Mouse (Mus musculus): ENCODE measurements around the gene Runx1. TPM values are rescaled to one million over a fixed set of nuclear protein-coding genes. Genes with fewer than 3 reads are reported as not detected.

The Runx1 gene
- total RNA-seq, 2 experiments from 2014 or later = 2.0 to 2.1 TPM

DNA sequence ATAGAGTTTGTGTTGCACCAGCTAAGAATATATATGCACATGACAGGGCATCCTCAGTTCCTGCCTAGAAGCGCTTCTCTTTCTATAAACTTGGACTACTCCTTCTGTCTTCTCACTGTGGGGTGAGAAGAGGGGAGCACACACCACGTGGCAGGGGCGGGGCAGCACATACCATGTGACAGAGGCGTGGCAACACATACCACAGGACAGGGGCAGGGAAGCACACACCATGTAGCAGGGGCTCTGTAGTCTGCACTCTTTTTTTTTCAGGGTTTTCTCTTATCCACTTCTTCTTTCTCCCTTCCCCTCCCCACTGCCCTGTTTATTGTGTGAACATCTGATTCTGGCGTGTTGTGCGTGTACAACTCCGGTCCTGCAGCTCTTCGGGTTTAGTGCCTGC lies 186.9 kb downstream of the Runx1 start:
- DNase-seq (ENCODE audit: low spot score) = no peak
- intact Hi-C loops (cut with DNase I) = no loop called here

DNA sequence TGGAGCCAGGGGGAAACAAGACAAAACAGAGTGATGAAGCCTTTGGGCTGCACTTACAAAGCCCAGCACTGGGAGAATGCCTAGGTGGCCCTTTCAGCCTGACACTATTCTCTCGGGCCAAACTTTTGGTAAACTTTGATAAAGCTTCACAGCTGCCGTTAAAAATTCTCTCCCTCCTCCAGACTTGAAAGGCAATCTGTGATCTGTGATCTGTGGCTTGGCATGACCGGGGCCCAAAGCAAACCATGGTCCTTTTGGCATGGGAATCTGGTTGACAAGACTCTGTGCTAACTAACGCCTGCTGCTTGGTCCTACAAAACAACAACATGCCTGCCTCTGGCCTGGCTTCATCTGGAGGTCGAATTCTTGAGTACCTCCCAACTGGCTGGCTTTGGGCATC lies 188.9 kb downstream of the Runx1 start:
- no peak for DNase-seq (ENCODE audit: low spot score)
- intact Hi-C loops (cut with DNase I) = no loop called here

DNA sequence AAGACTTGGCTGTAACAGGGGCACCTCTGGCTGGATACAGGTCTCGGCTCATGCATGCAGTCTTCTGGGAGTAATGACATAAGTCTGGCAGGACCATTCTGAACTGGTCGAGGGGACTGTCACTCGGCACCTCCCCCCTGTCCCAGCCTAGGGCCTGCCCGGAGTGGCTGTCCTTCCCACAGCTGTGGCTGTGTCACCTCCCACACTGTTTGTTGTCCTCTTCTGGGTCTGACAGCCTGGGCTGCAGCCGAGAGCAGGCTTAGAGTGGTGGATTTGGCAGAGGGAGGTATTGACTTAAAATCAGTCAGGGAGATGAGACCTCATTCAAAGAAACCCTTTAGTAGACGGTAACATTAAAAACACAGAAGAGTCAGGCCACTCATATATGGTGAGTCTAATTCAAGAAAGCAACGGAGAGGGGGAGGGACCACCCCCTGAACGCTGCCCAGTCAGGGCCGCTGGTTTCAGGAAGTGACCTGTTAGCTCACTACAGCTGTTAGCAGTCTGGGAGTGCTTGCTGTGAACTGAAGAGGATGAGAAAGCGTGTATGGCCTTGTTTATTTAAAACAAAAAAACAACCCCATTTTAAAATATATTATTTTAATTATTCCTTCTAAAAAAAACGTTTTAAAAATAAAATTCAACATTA lies 193.7 kb downstream of the Runx1 start:
- intact Hi-C loops (cut with DNase I) = no loop called here

DNA sequence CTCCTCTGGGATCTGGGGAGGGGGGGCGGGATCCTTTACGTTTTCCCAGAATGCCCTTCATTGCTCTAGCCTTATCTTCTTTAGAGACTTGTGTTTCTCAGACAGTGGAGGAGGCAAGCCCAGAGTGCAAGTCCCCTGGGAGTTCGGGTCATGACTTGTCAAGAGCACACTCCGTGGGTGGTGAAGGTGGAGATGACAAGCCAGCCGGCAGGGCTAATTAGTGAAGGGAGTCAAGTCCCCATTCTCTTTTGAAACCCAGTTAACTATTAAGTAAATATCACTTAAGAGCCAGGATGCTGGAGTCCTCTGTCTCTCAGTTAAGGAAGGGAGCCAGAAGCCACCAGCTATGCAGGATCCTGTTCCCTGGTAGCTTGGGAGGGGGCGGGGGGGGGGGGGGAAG lies 194.3 kb downstream of the Runx1 start:
- DNase-seq (ENCODE audit: low spot score) = no peak
- intact Hi-C loops (cut with DNase I) = no loop called here

More for the DNA sequence above, 193.7 kb downstream of the Runx1 start:
- no peak for DNase-seq (ENCODE audit: low spot score)

- intact Hi-C loops (cut with DNase I) = no loop called here
- DNase-seq (ENCODE audit: low spot score) = no peak
Measured at GRCm38 (mm10) chr16:92630950-92631349, 195.0 kb downstream of the Runx1 start.

DNA sequence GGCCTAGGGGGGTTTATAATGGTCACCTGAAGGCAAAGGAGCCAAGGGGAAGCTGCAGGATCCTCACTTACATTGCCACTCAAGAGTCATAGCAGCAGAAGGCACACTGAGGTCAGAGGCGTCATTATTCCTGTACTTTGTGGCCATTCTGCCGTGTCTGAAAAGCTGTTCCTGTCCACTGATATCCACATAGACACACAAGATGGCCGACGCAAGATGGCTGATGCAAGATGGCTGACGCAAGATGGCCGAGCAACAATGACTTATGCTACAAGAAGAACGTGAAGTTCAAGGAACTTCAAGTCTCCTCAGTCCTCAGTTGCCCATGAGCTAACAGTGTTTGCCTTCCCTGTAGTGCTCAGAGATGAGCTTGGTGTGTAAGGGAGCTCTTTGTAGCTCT lies 196.1 kb downstream of the Runx1 start:
- intact Hi-C loops (cut with DNase I) = no loop called here
- no peak for DNase-seq (ENCODE audit: low spot score)

DNA sequence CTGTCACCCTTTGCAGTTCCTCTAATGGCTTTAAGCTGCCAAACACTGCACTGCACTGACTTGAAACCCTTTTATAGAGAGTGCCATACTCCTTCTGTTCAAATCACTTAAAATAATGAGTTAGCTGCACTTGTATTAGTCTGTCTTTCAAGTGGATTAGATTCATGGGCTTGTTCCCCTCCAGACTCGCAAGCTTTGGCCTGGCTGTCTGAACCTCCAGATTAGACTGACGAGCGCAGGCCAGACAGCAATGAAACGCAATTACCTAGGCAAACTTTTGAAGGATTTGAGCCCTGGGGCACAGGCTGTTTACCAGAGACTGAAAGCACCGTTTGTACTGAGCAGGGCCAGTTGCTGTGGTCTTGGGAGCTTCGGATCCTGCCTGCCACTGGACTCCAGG lies 198.7 kb downstream of the Runx1 start:
- no peak for DNase-seq (ENCODE audit: low spot score)
- intact Hi-C loops (cut with DNase I) = no loop called here

DNA sequence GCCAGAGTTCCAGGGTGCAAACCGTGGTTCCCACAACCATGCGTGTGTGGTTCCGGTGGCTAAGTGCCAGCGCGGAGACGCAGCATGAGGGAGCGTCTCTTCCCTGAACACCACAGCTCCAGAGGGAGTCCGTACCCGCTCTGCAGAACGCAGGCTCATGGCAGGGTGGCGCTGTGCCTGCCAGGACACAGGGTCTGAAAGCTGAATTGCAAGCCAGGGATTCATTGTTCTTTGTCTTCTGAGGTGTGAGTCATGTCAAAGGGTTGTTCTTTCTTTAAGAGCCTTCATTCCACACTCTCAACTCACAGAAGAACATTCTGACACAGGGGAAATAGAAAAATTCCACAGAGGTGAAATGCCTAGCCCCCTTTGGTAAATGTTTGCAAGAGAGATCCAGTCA lies 202.0 kb downstream of the Runx1 start:
- no peak for DNase-seq (ENCODE audit: low spot score)
- intact Hi-C loops (cut with DNase I) = no loop called here

DNA sequence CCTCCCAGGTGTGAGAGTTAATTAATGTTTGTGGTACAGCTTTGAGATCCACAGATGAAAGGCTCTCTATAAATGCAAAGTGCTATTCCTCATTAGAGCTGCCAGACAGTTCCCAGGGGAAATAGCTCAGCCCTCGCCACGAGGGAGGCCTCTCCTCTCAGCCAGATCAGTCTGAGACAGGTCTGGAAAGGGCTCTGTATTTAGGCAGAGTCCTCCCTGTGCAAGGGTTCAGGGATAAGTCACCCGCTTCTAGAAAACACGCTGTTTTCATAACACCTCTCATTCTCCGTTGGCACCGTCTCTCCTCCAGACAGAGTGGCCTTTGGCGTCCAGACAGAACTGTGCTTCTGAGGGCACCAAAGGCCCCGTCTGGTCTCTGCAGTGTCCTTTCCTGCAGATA lies 204.1 kb downstream of the Runx1 start:
- intact Hi-C loops (cut with DNase I) = no loop called here
- no peak for DNase-seq (ENCODE audit: low spot score)

GRCm38 (mm10) chr16:92620841-92621518 lies 205.0 kb downstream of the Runx1 start:
- intact Hi-C loops (cut with DNase I) = no loop called here
- no peak for DNase-seq (ENCODE audit: low spot score)

GRCm38 (mm10) chr16:92616839-92617238 lies 209.1 kb downstream of the Runx1 start:
- intact Hi-C loops (cut with DNase I) = no loop called here

GRCm38 (mm10) chr16:92615234-92615799 lies 210.6 kb downstream of the Runx1 start:
- DNase-seq (ENCODE audit: low spot score) = no peak
- intact Hi-C loops (cut with DNase I) = no loop called here

More at GRCm38 (mm10) chr16:92616839-92617238, 209.1 kb downstream of the Runx1 start:
- no peak for DNase-seq (ENCODE audit: low spot score)

- intact Hi-C loops (cut with DNase I) = no loop called here
Measured at GRCm38 (mm10) chr16:92612546-92612945, 213.4 kb downstream of the Runx1 start.

GRCm38 (mm10) chr16:92611641-92612149 lies 214.3 kb downstream of the Runx1 start:
- DNase-seq (ENCODE audit: low spot score) = no peak
- intact Hi-C loops (cut with DNase I) = no loop called here

More at GRCm38 (mm10) chr16:92612546-92612945, 213.4 kb downstream of the Runx1 start:
- DNase-seq (ENCODE audit: low spot score) = no peak

- intact Hi-C loops (cut with DNase I) = no loop called here
Measured at GRCm38 (mm10) chr16:92610464-92610863, 215.5 kb downstream of the Runx1 start.

DNA sequence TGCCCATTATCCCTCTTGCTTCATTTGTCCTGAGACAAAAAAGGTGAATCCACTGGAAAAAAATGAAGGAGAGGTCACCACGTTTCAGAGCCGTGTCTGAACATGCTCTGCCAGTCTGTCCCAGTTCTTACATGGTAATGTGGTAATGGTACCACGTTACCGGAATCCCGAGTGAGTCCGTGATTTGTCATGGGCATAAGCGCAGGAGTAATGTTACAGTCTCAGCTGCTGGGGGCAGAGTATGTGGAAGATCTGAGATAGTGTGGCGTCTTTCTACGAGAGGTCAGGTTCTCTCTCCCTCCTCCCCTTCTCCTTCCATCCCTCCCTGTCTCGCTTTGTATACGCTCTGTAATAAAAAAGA lies 216.3 kb downstream of the Runx1 start:
- DNase-seq (ENCODE audit: low spot score) = no peak
- intact Hi-C loops (cut with DNase I) = no loop called here

More at GRCm38 (mm10) chr16:92610464-92610863, 215.5 kb downstream of the Runx1 start:
- DNase-seq (ENCODE audit: low spot score) = no peak

GRCm38 (mm10) chr16:92609006-92609716 lies 216.8 kb downstream of the Runx1 start:
- intact Hi-C loops (cut with DNase I) = no loop called here
- DNase-seq (ENCODE audit: low spot score) = no peak

- no peak for DNase-seq (ENCODE audit: low spot score)
- intact Hi-C loops (cut with DNase I) = no loop called here
Measured at GRCm38 (mm10) chr16:92608180-92608960, 217.6 kb downstream of the Runx1 start.

GRCm38 (mm10) chr16:92606491-92606965 lies 219.4 kb downstream of the Runx1 start:
- intact Hi-C loops (cut with DNase I) = no loop called here

More at GRCm38 (mm10) chr16:92606491-92606965, 219.4 kb downstream of the Runx1 start:
- no peak for DNase-seq (ENCODE audit: low spot score)
